Mouse (Mus musculus) mature B cell (primary cell): ENCODE results near the gene Rora.

Experiments used
- in situ Hi-C: fragments of 300-500 bp; cut with MboI; formaldehyde crosslinking; loops from 2 replicates; pipeline ENCODE4 v1.14.3; 2019

Gene Rora

DNA sequence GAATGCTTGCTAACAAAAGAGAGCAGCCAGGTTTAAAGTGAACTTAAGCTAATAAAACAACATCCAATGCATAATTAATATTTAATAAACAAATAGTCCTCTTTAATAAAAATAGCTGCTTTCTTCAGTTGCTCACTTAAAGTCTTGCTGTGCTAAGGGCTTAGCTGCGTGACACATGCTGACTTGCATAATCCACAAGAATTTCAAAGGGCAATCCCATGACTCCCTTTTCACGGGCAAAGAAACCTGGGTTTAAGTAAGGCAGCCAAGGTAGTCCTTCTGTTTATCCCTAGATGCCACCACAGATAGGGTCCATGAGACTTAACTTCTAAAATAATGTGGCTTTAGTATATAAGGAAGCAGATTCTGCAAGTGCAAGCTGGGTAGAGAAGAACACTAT is 355.1 kb downstream of the Rora start:
- in situ Hi-C loops = no loop called here

DNA sequence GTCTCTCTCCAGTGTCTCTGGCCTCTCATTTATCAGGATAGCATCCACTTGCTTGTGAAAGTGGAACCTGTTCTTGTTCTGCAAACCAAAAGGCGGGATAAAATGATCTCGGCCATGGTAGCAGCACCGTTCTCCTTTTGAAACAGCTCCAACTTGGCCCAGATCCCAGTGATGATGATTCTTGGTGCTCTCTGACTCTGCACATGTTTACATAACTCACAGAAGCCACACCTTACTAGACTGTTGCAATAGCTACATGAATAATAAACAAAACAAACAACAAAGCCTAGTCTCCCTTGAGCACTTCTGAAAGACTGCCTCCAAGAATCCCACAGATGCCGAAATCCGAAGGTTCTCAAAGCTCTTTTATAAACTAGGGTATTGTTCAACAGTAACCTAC is 357.3 kb downstream of the Rora start:
- in situ Hi-C loops = no loop called here

DNA sequence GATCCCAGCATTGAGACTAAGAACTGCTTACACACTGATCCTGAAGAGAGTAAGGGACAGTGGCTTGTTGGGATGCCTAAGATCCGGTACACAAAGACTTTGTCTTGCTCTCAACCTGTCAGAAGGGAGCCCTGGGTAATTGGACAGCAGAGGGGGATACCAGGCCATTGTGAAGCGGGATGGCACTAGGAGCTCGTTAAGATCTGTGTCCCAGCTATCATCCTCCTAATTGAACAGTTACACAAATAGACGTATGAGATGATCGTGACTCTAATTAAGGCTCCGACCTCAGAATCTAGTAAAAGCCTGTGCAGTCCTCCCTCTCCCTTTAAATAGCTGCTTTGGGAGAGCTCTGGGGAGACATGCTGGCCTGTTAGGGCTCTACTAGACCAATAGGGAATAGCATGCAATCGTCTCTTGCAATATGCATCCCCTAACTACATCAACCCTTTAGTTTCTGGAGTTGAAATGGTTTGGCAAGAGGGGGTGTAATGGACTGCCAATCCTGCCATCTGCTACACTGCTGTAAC is 359.7 kb downstream of the Rora start:
- in situ Hi-C loops = no loop called here

DNA sequence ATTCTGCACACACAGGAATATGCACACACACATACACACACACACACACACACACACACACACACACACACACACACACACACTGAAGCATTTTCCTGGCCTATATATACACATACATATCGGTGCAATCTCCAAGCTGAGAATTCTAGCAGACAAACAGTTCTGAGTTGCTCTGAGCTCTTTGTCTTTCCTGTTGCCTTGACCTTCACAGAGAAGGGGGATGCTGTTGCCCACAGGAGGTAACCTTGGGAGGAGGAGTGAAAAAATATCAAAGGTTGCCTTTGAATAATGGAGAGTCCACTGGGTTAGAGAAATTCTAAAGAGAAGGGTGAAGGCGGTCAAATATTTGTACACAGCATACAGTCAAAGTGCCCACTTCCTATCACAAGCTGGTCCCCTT is 360.6 kb downstream of the Rora start:
- in situ Hi-C loops = no loop called here

DNA sequence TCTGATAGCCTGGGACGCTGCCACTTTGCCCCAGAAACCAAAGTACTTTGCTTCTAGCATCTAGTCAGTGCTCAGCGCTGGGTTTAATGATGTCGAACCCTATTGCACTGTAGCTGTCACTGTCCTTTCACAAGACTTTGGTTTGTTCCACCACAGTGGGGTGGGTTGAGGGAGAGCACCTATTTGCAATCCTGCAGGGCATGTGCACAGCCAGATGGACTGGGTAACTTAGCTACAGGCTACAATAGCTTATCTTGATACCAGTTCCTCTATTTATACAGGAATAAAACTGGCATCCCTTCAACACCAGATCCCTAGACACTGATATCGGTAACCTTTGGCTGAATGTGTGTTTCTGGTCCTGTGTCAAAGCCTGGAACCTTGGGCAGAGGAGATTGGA is 366.8 kb downstream of the Rora start:
- in situ Hi-C loops = no loop called here

DNA sequence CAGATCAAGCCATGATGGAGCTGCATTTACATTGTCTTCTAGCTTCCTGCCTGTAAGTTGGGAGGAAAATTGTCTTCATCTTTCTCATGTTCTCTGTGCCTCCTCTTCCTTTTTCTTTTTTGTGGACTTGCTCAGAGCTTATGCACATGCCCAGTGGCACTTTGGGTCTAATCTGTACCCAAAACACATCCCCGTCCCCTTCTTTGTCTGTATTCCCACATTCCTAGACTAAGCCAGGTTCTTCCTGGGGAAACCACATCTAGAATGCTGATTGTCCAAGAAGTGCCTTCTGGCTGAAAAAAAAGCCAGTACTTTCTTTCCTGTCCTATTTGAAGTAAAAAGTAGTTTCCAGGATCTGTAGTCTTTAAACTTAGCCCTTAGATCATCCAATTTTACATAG is 367.9 kb downstream of the Rora start:
- in situ Hi-C loops = no loop called here

DNA sequence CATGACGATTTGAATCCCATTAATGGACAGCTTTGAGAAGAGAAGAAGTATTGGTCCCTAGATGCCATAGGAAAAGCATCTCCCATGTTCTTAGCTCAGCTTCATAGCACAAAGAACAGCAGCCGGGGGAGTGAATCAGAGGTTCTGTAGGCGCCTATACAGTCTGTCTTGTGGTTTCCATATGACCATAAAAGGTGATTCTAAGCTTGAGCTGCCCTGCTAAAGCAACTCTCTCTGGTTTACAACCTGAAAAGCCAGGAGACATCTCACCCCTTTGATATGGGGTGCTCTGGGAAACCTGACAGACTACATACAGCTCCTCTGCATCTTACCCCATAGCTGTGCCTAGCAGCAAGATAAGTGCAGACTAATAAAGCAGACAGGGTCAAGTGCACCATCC is 369.7 kb downstream of the Rora start:
- in situ Hi-C loops = no loop called here

DNA sequence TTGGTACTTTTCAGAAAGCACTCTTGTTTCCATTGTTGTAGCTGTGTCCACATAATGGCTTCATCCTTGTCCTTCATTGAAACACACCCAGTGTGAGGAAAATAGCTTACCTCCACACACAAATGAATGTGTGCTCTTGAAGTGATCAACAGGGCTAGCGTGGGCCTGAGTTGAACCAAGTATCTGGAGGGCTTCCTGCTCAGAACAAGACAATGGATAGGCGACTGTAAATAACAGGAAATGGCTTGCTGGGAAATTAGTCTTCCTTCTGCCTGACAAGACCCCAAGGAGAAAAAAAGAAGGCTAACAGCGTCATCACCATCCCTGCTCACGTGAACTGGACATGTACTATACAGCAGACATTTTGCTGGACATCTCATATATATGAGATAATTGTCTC is 374.6 kb downstream of the Rora start:
- in situ Hi-C loops = no loop called here

DNA sequence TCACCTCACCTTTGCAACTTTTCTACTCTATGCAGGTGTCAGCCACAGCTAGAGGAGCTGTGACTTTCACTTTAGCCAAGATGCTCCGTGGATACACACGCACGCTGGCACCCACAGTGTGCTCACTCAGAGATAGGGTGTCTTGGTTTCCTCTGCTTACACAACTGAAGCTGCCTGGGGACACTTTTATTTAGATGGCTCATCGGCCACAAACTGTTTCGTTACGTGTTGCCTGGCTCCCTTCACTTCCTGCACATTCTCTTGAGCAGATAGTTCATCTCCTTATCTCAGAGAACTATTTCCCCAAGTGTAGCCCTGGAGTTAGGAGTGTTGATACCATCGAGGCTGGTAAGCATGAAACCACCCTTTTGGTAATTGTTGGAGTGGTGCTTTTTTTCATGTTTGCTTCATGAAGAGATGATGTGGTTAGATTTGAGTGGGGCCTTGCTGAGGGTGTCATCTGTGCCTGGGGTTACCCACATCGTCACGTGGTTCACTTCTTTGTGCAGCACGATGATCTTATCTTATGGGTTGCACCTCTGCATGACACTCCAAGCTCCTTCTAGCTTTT is 380.8 kb downstream of the Rora start:
- in situ Hi-C loops = no loop called here

DNA sequence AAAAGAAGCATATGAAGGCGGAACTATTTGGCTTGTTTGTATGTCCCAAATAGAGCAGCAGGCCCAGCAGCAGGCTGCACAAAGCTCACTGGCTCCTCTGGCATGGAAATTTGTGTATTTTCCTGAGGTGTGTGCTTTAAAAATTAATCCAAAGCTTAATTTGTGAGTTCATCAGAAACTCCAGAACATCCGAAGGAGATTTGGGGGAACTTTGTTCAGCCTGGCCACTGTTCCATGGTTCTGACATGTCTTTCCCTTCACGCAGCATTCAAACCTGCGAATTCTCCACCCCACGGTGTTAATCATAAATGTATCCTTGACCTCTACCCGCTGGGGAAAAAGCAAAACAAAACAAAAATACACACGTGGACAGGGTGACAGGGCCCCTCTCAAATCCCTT is 381.9 kb downstream of the Rora start:
- in situ Hi-C loops = no loop called here

DNA sequence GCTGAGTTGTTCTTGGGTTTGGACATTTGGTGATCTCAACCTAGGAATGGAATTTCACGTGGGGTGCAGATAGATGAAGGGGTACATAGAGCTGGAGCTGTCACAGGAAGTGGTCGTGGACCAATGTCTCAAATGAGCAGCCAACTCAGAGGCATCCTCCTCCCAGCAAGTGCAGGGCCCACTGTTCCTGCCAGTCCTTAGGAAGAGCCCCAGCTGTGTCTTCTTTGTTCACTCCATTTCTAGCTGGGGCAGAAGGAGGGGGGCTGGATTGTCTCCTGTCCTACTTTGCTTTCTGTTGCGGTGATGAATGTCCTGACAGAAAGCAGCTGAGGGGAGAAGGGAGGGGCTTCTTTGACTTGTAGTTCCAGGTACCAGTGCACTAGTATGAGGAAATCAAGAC is 382.7 kb downstream of the Rora start:
- in situ Hi-C loops = no loop called here

DNA sequence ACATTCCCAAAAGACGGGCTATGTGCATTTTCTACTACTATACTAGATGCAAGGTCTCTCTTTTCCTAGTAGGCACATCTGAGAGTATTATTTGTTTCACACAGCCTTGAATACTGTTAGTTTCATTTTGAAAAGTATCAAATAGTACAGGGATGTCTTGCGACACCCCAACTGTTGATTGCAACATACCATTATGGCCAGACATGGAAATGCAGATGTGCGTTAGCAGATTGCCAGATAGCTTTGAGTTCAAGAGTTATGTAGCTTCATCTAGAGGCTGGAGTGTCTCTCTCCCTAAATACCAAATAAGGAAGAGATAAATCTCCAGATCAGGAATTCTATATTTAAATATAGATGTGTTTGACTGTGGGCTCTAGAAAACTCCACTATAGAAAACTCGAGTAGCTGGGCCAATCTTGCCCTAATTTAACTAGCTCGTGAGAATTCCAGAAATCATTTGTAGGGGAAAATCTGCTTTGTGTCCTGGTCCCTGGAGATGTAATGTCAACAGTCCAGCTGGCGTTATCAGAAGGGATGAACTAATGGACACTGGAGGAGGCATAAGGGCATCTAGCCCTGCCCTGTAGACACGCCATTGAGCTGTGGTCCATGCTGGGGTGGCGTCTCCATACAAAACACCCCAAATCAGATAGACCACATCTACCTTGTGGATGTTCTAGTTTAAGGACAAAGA is 390.5 kb downstream of the Rora start:
- in situ Hi-C loops = no loop called here

DNA sequence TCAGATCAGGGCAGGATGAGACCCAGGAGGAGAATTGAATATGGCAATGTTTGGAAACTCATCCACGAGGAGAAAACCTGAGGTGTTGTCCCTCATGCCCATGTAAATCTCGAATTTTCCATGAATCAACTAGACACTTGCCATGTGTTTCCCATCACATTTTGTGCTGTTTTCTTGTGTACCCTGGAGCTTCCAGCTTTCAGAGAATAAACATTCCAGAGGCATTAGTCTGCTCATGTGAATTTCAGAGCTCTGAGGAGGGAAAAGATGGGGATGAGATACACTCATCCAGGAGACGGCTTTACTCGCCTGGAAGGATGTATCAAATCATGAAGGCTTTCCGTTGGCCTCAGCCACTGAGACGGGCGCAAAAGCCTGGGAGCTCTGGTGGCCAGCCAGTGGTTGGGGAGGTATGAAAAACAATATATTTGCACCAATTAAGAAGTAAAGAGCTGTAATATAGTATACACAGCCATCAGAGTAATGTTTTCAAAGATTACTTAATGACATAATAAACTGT is 391.1 kb downstream of the Rora start:
- in situ Hi-C loops = no loop called here

DNA sequence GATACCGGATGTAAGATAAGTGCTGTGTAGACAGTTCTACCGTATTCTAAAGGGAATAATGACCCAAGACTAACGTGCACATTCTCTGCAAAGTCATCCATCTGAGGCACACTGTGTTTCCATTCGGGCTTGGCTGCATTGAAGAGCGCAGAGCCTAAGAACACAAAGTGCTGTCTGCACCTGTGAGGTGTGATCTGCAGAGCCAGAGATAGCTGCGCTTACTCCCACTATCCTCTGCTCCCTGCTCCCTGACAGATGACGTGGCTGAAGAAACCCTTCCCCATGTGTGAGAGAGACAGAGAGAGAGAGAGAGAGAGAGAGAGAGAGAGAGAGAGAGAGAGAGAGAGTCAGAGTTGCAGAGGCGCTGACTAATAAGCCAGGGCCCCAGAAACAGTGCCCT is 392.3 kb downstream of the Rora start:
- in situ Hi-C loops = no loop called here

DNA sequence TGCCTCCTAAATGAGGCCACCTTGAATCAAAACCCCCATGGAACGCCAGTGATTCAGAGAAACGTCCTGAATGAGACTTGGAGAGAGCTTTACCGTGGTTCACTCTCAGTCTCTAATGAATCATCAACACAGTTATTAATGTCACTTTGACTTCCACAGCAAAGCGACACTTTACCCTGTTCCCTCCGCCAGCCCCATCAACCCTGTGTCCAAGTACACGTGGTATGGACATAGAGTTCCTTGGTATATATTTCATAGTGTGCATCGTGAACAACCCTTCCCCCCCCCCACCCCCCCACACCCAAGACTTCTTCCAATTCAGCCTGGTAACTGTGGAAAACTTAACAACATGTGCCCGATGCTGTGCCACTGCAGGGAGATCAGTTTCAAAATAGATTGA is 397.3 kb downstream of the Rora start:
- in situ Hi-C loops = no loop called here

DNA sequence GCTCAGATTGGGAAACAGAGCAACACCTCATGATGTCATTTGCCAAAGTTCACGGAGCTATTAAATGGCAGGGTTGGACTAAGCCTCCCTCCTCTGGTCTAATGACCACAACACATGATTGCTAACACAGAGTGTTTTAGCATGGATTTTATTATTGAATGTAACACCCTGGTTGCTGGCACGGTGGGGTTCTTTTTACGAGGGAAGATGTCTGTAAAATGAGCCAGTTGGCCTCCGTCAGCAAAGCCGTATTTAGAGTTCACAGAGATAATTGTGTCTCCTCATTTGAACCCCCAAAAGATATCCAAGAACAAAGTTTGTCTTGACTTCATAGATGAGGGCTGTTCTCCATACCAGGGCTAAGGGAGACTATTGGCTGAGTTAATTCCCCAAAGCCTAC is 398.3 kb downstream of the Rora start:
- in situ Hi-C loops = no loop called here

DNA sequence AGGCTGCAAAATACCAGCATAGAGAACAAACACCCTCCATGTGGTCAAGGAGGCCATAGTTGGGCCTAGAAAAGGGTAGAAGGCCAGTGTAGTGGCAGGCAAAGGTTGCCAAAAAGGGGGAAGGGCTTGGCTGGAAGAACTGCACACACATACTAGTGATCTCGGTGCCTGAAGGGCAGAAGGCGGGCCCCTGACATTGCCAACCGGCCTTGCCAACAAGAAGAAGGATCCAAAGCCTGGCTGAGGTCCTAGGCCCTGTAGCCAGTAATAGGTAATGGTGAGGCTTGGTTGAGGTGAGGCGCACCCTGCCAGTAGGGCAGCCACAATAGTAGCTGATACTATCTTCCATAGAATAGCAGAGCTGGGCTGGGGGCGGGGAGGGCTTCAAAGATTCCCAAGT is 401.7 kb downstream of the Rora start:
- in situ Hi-C loops = no loop called here

DNA sequence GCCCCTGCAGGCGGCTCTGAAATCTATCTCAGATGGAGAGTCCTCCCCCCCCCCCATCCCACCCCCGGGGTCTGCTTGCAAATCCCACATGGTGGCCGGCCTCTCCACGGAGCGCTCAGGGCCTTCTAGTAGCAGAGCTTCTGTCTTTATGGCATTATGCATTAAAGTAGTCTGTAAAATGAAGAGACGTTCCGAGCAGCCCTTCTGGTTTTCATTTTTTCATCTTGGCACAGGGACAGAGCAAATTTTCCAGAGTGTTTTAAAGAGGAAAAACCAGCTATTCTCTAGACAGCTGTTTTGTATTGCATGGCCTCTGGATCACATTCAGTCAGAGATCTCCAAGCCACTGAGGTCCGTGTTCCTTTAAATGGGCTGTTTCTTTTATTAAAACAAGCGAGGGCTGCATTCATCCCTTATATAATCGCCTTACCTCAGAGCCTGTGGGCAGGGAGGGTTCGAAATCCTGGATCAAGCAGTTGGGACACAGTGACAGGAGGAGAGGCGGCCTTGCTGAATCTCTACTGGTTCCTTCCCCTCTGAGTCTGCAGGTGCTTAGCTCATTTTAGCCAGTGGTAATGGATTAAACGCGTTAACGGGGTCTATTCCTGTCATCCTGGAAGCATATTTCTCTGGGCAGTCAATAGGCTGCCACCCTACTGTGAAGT is 417.7 kb downstream of the Rora start:
- in situ Hi-C loops = no loop called here

DNA sequence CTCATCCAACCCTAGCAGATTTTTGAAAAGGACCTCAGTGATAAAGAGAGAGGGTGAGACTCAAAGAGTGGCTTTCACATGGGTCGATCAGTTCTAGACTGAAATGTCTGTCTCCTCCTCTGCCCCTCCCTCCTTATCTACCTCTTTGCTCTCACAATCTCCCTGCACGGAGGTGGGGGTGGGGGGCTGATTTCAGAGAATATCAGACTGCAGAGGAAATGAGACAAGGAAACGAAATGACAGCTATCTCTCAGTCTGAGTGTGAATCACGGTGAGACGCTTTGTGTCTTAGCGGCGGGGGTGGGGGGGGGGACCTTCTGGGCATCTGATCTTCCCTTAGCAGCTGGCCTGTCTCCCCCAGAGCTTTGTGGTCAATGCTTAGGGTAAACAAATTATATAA is 419.7 kb downstream of the Rora start:
- in situ Hi-C loops = no loop called here

DNA sequence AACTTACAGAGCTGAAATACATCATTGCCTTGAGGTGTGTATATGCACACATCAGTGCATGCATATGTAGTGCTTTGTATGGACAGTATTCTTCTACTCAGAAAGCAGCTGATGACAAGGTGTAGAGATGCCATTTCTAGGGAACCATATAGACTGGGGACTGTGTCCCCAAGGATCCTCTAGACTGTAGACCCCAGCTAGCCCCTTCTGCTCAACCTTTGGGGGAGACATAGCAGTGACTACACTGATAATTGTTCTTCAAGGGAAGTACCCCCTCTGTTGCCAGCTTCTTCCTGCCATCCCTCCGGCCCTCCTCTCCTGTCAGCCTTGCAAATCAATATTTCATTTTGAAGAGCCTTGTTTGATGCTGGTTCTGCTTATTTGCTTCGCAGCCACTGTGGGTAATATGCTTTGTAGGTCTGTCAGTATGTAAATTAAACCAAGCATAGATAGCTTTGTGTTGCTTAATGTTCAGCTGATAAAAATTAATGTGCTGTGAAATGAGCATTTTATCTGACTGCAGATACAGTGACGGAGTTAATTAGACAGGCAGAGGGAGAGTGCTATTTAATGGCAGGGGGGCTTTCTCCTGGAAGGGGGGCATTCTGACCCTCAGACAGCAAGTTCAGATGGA is 430.6 kb downstream of the Rora start:
- in situ Hi-C loops = no loop called here

DNA sequence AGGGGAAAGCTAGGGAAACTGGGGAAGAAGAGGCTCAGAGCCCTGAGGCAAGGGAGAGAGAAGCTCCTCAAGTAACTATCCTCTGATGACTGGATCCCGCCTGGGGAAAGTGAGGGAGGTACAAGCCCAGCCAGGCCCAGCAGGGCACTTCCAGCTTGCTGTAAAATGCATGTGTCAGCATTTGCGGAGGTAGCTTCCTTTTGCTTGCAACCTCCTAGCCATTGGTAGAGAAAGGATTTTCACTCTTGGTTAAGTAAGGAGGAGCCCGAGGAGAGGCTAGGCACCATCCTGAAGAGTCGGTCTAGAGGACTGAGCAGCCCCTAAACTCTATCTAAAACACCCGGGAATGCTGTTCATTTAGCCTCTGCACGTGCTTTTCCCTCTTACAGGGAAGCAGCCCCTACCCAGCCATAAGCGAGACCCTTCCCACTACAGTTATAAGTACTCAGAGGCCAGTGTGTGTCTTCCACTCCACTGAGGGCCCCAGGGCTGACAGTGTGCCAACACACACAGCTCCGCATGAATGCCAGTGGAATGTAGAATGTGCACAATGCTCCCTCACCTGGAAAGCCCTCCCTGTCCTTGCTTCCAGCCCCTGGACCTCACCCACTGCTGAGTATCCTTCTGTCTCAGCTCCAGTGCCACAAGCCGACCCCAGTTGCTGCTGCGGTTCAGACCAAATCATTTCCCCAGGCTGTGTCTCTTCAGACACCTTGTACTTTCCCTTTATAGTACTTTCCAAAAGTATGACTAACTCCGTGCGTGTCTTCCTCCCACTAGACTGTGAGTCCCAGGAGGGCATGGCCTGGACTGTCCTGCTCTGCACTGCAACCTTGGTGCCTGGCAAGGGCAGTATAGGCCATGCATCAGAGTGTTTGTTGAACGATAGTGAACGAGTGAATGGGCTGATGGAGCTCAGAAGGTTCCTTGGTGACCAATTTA is 431.4 kb downstream of the Rora start:
- in situ Hi-C loops = no loop called here

DNA sequence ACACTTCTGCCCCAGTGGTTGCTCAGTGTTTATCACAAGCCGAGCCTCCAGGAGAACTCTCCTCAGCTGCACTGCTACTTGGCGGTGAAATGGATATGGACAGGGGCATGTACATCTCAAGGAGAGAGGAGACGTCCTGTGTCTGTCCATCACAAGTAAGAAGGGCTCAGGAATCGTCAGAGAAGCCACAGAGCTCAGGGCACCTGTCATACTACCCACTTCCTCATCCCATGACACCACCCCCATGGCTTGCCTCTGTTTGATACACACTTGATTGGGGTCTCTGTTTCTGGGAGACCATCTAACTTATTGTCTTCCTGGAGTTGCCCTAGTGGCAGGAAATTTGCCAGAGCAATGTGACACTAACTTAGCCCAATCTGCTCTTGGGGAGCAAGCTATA is 433.3 kb downstream of the Rora start:
- in situ Hi-C loops = no loop called here
